Mouse (Mus musculus) common myeloid progenitor, adult 5-6 weeks (primary cell): ENCODE measurements at regions not wholly inside any gene's neighbourhood (a gene's known extent, or its start where the extent isn't known, plus 50 kb on each side); places are given as distances from the start of the nearest gene placed in this dataset.

Source experiments
- ATAC-seq: replicated peaks from 2 replicates; pipeline ENCODE4 v1.8.0; 2016; ENCODE audit warnings: low read depth, mild to moderate bottlenecking, moderate TSS enrichment, inconsistent platforms; ENCODE audit not compliant: poor library complexity, severe bottlenecking

DNA sequence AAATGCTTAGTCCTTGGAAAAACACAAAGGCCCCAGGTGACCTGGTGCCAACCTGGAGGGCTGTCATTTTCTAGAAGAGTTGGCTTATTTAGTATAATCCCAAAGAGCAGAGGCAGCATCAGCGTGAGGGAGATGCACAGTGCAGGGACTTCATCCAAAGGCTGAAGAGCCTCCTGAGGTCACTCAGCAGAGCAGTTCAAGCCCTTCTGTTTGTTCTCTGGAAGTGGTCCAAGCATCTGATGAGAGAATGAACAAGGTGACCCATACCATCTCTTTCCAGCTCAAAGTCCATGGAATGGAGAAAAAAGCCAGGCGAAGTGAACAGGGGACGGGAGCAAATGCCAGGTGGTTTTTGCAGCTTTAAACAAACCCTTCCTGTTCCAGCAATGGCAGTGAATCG, 695.9 kb downstream of the Diaph3 start:
- no peak for ATAC-seq

DNA sequence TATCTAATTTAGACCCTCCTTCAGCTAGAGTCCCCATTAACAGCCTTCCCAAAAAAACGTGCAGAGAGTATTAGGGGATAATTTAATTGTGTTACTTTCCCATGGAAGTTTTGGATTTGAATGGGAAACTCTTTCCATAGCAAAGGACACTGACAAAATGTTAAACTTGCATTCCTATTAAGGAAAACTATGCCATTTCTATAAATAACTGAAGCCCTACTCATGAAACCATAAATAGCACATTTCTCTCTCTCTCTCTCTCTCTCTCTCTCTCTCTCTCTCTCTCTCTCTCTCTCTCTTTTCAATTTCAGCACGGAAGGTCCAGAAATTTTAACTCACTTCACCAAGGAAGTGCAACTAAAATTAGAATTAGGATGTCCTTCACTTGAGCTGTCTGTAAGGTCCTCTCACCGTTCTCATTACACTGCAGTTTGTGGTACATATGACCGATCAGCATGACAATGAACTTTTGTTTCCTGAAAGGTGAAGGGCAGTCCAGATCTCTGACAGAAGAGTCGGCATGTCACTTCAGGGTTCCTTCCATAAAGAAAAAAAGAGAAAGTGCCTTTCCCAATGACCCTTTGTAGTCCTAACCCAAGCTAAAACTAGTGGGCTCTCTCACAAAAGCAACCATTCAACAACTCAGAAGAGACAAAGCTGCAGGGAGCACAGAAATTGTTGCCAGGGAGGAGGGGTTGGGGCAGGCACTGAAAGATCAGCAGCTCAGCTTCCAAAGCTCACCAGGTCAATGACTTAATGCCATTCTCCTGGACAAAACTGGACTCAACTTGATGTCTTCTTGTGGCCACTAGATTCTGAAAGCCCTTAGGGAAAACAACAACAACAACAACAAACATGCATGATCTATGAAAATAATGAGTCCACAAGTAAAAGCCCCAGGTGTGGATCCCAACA, 696.9 kb downstream of the Diaph3 start:
- ATAC-seq, result no peak

DNA sequence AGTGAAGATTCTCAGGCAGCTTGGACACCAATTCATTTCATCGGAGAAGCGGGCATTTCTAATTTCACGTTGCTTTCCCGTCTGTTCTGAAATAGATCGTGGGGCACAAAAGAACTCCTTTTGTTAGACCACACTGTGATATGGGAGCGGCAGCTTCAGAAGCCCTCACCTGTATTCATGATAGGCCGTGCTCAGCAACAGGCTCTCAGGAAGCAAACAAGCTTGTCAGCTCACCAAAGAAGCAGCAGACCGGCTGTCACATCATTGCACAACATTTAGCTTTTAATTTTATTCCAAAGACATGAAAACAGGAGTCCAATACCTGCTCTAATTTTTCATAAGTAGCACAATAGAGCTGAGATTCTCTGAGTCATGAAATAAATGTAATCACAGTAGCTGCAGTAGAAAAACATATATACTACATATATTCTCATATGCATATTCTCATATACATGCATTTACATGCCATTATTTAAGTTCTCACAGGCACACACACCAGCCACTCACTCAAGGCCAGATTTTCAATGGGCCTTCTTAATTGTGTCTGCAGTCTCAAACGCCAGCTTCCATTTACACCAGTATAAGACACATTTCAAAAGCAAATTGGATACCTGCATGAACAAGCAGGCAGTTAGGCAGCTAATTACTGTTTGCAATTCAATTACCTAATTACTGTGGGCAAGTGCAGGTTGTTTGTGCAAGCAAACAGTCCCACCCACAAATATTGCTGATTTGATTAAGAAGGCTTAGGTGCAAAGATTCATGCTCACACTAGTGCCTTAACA, 698.9 kb downstream of the Diaph3 start:
- ATAC-seq, result no peak

DNA sequence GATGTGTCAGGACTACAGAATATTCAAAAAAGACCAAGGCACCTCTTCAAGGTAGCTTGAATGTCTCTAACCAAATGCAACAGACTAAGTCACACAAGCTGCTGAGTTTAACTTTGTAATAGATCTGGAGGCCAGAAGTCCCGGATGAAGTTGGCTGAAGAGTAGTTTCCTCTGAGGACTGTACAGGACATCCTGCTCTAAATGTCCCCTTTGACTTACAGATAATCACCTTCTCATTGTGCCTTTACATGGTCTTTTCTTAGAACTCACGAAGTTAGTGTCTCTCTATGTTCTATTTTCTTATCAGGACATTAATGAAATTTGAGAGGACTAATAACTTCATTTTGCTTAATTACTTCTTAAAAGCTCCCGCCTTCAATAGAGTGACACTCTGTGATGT, 703.7 kb downstream of the Diaph3 start:
- ATAC-seq, result no peak

DNA sequence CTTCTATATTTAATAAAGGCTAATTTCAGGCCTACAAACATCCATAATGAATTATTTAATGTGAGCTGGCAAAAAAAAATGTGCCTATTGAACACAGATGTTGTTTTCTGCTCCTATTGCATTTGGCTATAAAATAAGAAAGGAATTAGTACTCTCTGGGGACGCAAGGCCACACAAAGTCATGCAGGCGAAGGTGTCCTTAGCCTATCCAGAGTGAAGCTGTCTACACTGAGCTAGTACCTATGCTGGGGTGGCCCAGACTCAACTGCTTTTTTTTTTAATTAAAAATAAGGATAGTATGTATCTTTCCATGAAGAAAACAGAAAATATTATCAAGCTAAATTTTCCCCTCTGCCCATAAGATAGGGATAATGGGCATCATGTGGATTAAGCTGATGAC, 705.7 kb downstream of the Diaph3 start:
- no peak for ATAC-seq

DNA sequence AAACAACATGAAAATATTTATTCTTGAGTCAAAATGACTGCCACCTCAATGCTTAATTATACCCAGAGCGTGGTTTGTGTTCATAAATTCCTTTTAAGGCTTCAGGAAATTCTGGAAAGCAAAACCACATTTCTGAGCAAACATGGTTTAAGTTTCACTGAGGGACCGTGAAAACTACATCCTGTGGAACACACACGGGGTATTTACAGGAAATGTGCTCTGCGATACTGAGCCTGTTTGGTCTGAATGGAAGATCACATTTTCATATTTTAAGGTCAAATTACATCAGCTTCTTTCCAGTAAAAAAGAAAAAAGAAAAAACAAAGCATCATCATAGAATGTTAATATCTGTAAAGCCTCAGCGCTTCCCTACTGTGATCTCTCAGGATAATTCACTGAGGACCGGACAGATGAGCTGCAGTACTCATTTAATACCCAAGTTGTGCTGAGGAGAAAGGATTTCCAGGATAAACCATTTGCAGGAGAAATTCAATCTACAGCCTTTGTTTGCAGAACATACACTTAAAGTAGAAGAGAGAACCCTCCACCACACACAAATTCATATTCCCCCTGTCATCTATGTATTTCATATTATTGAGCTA, 709.7 kb downstream of the Diaph3 start:
- ATAC-seq, result no peak; the same call in 1 of the 2 replicates

DNA sequence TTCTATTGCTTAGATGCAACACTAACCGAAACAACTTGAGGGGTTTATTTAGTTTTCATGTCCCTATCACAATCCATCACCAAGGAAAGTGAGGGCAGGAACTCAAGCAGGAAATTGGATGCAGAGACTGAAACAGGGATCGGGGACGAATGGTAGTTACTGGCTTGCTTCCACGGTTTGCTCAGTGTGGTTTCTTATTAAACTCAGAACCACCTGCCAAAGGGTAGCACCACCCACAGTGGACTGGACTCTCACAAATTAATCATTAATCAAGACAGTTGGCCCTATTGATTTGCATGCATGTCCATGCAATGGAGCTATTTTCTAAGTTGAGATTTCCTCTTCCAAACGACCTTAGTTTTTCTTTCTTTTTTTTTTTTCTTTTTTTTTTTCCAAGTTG, 719.2 kb downstream of the Diaph3 start:
- ATAC-seq, result no peak

DNA sequence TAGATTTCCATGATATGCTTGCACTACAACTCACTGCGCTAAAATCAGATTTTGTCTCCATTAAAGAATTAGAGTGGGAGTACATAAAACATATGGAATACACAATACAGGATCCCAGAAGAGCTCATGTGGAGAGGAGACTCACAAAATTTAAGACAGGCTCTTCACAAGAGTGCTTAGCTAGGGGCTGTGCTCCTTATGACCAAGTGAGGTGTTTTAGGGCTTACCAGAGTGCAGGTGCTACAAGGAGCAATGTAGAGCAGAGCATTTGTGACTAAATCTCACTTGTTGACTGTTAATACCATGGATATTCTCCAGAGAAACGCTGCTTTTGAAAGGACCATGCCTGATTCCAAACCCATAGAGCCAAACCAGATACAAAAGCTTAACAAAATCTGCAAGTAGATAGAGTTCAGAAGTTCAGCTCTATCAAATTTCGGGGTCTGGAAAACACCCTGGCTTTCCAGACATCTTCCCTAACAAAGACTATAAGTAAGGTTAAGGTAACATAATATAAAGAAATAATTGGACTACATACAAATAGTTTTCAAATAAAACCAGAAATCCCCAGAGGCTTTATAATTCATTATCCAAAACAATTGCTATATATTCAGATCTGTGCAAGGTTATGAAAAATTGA, 721.0 kb downstream of the Diaph3 start:
- ATAC-seq, result no peak

DNA sequence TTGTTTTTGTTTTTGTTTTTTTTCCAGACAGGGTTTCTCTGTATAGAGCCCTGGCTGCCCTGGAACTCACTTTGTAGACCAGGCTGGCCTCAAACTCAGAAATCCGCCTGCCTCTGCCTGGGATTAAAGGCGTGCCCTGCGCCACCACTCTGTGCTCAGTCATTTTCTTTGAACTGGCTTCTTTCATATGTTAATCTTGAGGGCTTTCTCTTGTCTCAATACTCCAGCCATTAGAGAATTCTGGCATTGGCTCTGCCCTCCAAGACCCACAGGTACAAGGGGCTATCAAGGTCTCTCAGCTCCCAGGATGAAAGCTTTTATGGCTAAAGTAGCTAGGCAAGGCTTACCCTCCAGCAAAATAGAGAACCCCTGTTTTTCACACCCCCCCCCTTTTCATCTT, 744.2 kb downstream of the Diaph3 start:
- no peak for ATAC-seq

DNA sequence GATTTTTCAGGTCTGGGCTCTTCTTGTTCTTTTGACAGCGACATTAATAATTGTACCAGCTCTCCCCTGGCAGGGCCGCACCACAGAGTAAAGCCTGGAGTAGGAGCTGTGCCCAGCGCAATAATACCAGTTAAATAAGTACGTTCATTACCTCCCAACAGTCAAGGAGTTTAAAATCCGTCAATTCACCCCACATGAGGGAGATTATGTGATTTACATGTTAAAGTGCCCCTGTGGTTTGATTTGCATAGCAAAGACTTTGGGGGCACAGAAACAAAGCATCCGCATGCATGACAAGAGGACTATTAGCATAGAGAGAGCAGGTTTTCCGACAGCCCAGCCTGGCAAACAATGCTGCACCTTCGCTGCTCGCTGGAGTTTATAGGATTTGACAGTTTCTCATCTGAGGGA, 745.1 kb downstream of the Diaph3 start:
- ATAC-seq, result no peak

DNA sequence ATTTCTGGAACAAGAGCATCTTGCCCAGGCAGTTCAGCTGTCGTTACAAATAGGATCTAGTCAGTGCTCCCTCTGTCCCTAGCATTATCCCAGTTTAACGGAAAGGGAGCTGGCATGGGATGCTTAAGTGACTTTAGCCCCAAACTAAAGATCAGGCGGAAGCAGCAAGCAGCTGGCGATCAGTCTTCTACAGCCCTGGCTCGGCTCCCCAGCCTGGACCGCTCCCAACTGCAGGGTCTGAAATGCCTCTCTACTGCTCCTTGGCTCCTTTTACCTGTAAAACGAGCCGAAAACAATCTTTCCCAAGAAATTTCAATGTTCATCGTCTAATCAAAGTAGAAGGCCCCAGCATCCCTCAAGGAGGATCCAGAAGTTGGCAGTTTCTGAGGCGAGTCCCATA, 745.5 kb downstream of the Diaph3 start:
- ATAC-seq, result no peak

DNA sequence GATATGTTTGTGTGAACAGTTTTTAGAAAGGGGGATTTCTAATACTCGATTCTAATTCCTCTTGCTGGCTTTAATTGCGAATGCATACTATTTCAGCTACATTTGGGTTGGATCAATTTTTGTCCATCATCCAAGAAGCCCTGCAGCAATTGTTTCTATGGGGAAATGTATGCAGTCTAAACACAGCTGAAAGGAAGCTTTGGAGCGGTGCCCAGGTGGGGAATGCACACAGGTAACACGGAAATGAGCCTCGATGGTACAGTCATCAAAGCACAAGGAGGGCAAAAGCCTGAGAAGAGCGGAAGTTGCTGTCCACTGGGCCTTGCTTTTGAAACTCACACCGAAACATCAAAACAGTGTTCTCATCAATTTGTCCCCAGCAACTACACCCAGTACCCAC, 746.0 kb downstream of the Diaph3 start:
- no peak for ATAC-seq

DNA sequence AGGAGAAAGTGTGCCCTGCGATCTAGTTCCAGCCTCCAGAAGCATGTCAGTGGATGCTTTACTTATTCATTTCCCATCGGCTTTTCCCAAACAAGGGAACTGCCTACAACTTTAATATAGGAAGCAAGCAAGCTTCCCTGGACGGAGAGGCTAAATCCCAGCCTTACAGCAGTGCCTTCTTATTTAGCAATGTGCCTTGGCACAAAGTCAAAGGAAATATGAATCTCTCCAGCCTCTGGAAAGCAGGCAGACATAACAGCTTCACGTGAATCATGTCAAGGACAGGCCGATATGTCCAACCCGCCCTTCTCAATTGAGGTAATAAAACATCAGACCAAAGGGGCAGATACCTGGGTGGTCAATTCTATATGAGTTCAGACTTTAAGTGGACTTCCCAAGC, 755.9 kb downstream of the Diaph3 start:
- no peak for ATAC-seq

DNA sequence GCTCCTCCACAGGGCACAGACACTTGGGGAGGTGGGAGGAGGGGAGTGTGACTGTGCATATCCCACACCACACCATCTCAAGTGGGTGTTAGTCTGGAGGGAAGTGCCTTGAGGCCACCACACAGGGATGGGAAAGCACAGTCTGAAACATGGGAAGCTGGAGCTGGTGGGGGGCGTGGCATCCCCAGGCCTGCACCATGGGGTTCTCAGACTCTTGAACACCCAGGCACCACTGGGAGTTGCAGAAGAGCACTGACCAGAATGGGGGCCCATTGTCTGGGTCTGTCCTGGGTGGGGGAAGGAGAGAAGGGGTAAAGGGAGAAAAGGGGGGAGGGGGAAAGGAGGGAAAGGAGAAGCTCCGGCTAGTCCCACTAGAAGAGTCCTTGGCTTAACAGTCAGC, 776.0 kb downstream of the Diaph3 start:
- ATAC-seq, result no peak

DNA sequence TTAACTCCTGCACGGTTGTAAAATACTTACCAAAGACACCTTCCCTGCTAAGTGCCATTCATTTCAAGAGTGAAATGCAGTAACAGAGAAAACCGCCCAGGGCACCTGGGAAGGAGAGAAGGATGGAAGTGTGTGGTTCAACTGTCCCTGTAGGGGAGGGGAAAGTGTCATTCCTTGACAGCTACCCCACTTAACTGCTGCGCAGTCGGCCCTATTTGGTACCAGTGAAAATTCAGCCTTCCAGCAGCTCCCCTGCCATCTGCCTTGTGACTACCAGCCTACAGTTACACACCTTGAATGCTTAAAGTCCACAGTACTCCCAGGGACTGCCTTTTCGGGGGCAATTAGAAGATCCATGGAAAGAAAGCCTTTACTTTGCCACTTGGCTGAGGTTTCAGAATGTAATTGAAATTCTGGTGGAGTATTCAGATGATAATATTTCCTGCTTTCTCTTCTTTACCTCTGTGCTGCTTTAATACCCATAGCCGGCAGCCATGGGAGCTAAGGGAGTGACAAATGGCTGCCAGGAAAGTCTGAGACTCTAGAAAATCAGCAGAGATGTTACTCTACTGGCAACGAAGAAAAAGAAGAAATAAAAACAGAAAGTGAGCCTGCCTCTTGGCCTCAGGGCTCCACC, 780.5 kb downstream of the Diaph3 start:
- ATAC-seq, result no peak

DNA sequence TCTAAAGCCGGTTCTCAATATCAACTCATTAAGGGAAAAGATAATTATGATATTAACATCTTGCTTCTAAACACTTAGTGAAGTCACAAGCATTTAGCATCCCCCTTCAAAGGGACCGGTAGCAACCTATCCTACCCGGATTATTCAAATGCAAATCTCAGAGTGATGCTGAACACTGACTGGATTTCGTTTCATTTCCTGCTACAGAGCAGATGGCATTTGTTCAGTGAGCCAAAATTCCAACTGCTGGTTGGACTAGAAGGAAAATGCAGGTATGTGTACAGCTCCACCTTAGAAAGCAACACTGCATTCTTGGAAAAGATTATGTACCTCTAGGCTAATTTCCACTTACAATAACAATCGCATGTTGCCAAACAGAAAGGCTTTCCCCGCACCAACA, 782.5 kb downstream of the Diaph3 start:
- no peak for ATAC-seq

DNA sequence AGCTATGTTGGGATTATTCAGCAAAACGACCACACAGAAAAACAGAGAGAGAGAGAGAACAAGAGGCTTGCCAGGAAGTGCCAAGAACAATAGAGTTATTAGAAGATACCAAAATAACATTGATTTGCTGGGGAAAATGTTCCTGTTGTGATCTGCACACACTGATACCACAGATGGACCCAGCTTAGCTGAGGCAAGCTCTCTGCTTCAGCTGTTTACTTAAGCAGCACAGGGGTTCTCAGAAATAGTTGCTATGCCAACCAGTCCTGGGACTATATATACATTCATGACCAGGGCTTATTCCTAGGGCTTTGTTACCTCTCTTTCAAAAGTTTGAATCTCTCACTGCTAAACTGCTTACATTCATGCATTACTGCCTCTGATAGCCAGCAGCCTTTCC, 790.5 kb downstream of the Diaph3 start:
- ATAC-seq, result no peak

DNA sequence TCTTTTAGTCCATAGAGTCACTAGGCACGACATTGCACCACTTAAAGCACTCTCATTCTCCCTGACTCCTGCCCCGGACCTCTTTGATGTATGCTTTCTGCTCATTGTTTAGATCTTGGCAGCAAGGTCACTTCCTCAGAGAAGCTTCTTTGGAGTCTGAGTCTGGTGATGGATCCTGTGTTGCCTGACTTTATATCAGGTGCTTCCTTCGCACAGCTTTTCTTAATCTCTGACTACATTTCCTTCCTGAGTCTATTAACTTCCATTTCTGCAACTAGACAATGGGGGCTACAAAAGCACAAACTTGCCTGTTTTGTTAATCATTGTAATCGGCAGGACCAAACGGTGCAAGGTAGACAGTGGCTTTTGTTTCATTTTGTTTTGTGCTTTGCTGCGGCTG, 802.0 kb downstream of the Diaph3 start:
- no peak for ATAC-seq

DNA sequence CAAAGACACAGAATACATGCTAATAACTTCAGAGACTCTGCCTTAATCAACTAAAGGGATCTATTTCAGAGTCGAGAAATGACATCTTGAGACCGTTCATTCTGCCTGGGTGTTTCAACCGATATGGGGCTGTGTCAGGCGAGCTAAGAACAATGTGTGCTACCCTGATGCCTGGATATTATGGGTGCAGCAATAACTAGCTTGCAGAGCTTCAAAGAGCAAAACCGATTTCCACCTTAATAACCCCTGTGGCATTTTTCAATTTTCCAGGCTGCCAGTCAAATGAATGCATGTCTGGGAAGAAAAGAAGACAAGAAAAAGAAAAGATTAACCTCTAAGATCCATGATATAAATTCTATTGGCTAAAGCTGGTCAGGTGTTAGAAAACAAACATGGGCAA, 804.0 kb downstream of the Diaph3 start:
- no peak for ATAC-seq

DNA sequence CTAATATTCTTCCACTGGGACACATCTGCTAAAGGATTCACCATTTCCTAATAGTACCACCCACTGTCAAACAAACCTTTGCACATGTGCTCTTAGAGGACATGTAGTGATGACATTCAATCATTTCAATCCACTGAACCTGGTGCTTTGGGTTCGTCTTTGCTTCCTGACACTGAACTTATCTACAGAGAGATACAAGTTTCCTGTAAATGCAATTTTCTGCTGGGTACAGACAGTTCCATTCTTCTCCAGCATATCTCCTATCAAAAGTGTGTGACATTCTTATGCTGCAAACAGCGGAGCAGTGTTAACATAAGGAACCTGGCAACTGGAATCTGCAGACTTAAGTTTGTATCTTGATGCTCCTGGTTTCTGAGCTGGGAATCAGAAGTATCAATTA, 805.8 kb downstream of the Diaph3 start:
- ATAC-seq, result no peak
